Mouse (Mus musculus): ENCODE measurements at regions not wholly inside any gene's neighbourhood (a gene's known extent, or its start where the extent isn't known, plus 50 kb on each side); places are given as distances from the start of the nearest gene placed in this dataset.
"Not testable (repeated sequence)": the region's sequence is repeated elsewhere in the genome, so short reads cannot be mapped to it uniquely, and the experiment has no call there.

GRCm38 (mm10) chr12:115861759-115862158 lies 185.8 kb upstream of the Zfp386 start:
- not testable (repeated sequence) for H3K4me1 ChIP-seq (ENCODE audit: control insufficient read depth, insufficient read depth, low read length)
- peak overlapping the region; percentile 55; the same call in 1 of the 2 replicates for H3K27ac ChIP-seq (ENCODE audit: control insufficient read depth, insufficient read depth, low read depth, low read length, poor library complexity)

GRCm38 (mm10) chr12:115865059-115865756 lies 182.3 kb upstream of the Zfp386 start:
- H3K4me1 ChIP-seq (ENCODE audit: control insufficient read depth, insufficient read depth, low read length); H3K27ac ChIP-seq (ENCODE audit: control insufficient read depth, insufficient read depth, low read depth, low read length, poor library complexity); H3K4me3 ChIP-seq (replicated peaks; ENCODE audit: control insufficient read depth, low read depth, low read length): not testable (repeated sequence)
- WGBS = 58% methylated on average over 2 of the region's 3 CpGs

More at GRCm38 (mm10) chr12:115861759-115862158, 185.8 kb upstream of the Zfp386 start:
- H3K4me3 ChIP-seq (replicated peaks; ENCODE audit: control insufficient read depth, low read depth, low read length) = not testable (repeated sequence)

- 0% methylated on average over 1 of the region's 1 CpGs for whole genome bisulfite sequencing
- H3K27ac ChIP-seq (ENCODE audit: control insufficient read depth, insufficient read depth, low read depth, low read length, poor library complexity) = not testable (repeated sequence)
These were observed 178.9 kb upstream of the Zfp386 start for GRCm38 (mm10) chr12:115868631-115869030.

GRCm38 (mm10) chr12:115872451-115872850 lies 175.1 kb upstream of the Zfp386 start:
- H3K27ac ChIP-seq (ENCODE audit: control insufficient read depth, insufficient read depth, low read depth, low read length, poor library complexity); H3K4me3 ChIP-seq (replicated peaks; ENCODE audit: control insufficient read depth, low read depth, low read length); H3K4me1 ChIP-seq (ENCODE audit: control insufficient read depth, insufficient read depth, low read length): not testable (repeated sequence)

More at GRCm38 (mm10) chr12:115868631-115869030, 178.9 kb upstream of the Zfp386 start:
- H3K4me1 ChIP-seq (ENCODE audit: control insufficient read depth, insufficient read depth, low read length); H3K4me3 ChIP-seq (replicated peaks; ENCODE audit: control insufficient read depth, low read depth, low read length): not testable (repeated sequence)

- not testable (repeated sequence) for H3K27ac ChIP-seq (ENCODE audit: control insufficient read depth, insufficient read depth, low read depth, low read length, poor library complexity); H3K4me3 ChIP-seq (replicated peaks; ENCODE audit: control insufficient read depth, low read depth, low read length); H3K4me1 ChIP-seq (ENCODE audit: control insufficient read depth, insufficient read depth, low read length)
- WGBS = 28% methylated on average over 3 of the region's 3 CpGs
These were observed 173.5 kb upstream of the Zfp386 start for GRCm38 (mm10) chr12:115873976-115874375.

DNA sequence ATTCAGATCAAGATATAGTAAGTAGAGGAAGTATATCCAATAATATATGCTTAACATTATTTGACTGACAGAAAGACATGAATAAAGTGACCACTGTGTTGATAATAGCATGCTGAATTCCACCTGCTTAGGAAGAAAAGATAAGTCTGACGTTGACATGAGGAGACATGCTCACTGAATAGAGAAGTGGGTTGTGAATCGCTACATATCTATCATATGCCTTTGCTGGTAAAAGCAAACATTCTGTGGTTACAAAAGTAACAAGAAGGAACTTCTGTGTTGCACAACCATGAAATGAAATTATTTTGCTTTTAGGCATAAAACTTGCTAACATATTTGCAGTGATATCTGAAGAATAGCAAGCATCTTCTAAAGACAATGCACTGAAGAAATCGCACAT lies 163.8 kb upstream of the Zfp386 start:
- Histone ChIP-seq H3K27ac (ENCODE audit: control insufficient read depth, insufficient read depth, low read depth, low read length, poor library complexity) (no peak overlapping the region), H3K4me3 (replicated peaks; ENCODE audit: control insufficient read depth, low read depth, low read length) (no peak overlapping the region), H3K4me1 (ENCODE audit: control insufficient read depth, insufficient read depth, low read length) (peaks cover 2% of the 10 kb centered on the region; the same call in 1 of the 2 replicates)
- TF ChIP-seq POLR2A (IDR thresholded peaks at IDR 0.05; ENCODE audit: borderline replicate concordance, control insufficient read depth, low read depth, low read length) = no peak
- WGBS = 37% methylated on average over 3 of the region's 3 CpGs

GRCm38 (mm10) chr12:115887976-115888375 lies 159.5 kb upstream of the Zfp386 start:
- peaks cover 2% of the 10 kb centered on the region; the same call in 1 of the 2 replicates for H3K4me1 ChIP-seq (ENCODE audit: control insufficient read depth, insufficient read depth, low read length)
- H3K27ac ChIP-seq (ENCODE audit: control insufficient read depth, insufficient read depth, low read depth, low read length, poor library complexity) = peak overlapping the region; percentile 27; the same call in 1 of the 2 replicates
- TF ChIP-seq POLR2A (IDR thresholded peaks at IDR 0.05; ENCODE audit: borderline replicate concordance, control insufficient read depth, low read depth, low read length) (no peak), CTCF (IDR thresholded peaks at IDR 0.05; ENCODE audit: control insufficient read depth, insufficient read depth, low read length) (no peak)
- H3K4me3 ChIP-seq (replicated peaks; ENCODE audit: control insufficient read depth, low read depth, low read length) = no peak overlapping the region

DNA sequence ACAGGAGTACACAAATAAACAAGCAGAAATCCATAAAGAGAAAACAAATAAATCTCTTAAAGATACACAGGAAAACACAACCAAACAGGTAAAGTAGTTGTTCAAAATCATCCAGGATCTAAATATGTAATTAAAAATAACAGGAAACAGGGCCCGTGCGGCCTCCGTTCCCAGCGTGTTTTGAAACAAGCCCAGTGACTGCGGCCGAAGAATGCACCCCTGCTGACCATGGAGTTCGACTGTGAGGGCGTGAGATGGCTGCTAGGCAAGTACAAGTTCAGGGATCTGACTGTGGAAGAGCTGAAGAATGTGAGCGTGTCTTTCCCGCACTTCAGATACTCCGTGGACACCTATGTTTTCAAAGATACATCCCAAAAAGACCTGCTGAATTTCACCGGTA lies 154.9 kb upstream of the Zfp386 start:
- not testable (repeated sequence) for H3K27ac ChIP-seq (ENCODE audit: control insufficient read depth, insufficient read depth, low read depth, low read length, poor library complexity); H3K4me3 ChIP-seq (replicated peaks; ENCODE audit: control insufficient read depth, low read depth, low read length); H3K4me1 ChIP-seq (ENCODE audit: control insufficient read depth, insufficient read depth, low read length)
- 89% methylated on average over 12 of the region's 12 CpGs for WGBS

GRCm38 (mm10) chr12:115912226-115912625 lies 135.3 kb upstream of the Zfp386 start:
- not testable (repeated sequence) for H3K4me3 ChIP-seq (replicated peaks; ENCODE audit: control insufficient read depth, low read depth, low read length); H3K27ac ChIP-seq (ENCODE audit: control insufficient read depth, insufficient read depth, low read depth, low read length, poor library complexity); H3K4me1 ChIP-seq (ENCODE audit: control insufficient read depth, insufficient read depth, low read length)
- WGBS = 6% methylated on average over 3 of the region's 3 CpGs

GRCm38 (mm10) chr12:115915420-115915819 lies 132.1 kb upstream of the Zfp386 start:
- H3K27ac ChIP-seq (ENCODE audit: control insufficient read depth, insufficient read depth, low read depth, low read length, poor library complexity); H3K4me1 ChIP-seq (ENCODE audit: control insufficient read depth, insufficient read depth, low read length); H3K4me3 ChIP-seq (replicated peaks; ENCODE audit: control insufficient read depth, low read depth, low read length): not testable (repeated sequence)
- 3% methylated on average over 1 of the region's 1 CpGs for WGBS

- Histone ChIP-seq H3K4me3 (replicated peaks; ENCODE audit: control insufficient read depth, low read depth, low read length) (peak overlapping the region; percentile 47), H3K27ac (ENCODE audit: control insufficient read depth, insufficient read depth, low read depth, low read length, poor library complexity) (peak overlapping the region; percentile 41; the same call in 1 of the 2 replicates)
- 5% methylated on average over 3 of the region's 3 CpGs for WGBS
- not testable (repeated sequence) for H3K4me1 ChIP-seq (ENCODE audit: control insufficient read depth, insufficient read depth, low read length)
These were observed 127.4 kb upstream of the Zfp386 start for GRCm38 (mm10) chr12:115920119-115920518.

Measured in bone marrow, adult 2 months (tissue).